Mouse (Mus musculus): ENCODE results near the gene Acvr1b. TPM values are rescaled to one million over a fixed set of nuclear protein-coding genes. Genes with fewer than 3 reads are reported as not detected.

The Acvr1b gene
- polyA plus RNA-seq, 1 experiment from 2014 or later = 30.0 TPM

DNA sequence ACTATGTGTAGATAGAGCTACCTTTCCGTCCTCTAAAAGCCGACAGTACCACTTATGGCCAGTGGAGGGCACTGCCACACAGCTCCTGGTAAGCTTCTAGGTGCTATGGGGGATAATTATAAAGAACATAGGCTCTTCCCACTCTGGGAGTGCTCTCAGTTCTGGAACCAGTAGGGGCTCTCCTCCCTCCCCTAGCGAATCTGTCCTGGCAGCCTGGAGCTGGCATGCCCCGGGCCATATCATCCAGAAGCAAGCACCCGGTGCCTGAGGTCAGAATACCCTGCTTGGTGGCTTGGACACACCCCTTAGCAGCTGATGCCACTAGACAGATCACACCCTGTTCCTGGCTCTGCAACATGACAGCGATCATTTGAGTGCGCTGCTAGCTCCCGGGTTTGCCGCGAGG is 66.9 kb downstream of the Acvr1b start:
- Histone ChIP-seq H3K4me3 (replicated peaks; ENCODE audit: low read length) (no peak overlapping the region), H3K27ac (no peak overlapping the region), H3K9me3 (ENCODE audit: control insufficient read depth, low read length) (no peaks in the 10 kb centered on the region), H3K4me2 (replicated peaks) (peak overlapping the region; percentile 29), H3K4me1 (replicated peaks; ENCODE audit: control insufficient read depth, insufficient read depth, low read length) (0 out of 2 replicates have a peak, but pooled peaks cover under 1% of the 10 kb centered on the region), H3K27me3 (ENCODE audit: control insufficient read depth, insufficient read depth, low read length) (no peaks in the 10 kb centered on the region), H3K9ac (no peak overlapping the region; the same call in 1 of the 2 replicates), H3K36me3 (replicated peaks; ENCODE audit: control insufficient read depth, insufficient read depth) (no peaks in the 10 kb centered on the region)
- 13% methylated on average over 10 of the region's 10 CpGs for WGBS
- ATAC-seq (ENCODE audit: low FRiP score) (peak; percentile 57; the same call in 1 of the 2 replicates), DNase-seq (ENCODE audit: low spot score) (peak; percentile 89)

DNA sequence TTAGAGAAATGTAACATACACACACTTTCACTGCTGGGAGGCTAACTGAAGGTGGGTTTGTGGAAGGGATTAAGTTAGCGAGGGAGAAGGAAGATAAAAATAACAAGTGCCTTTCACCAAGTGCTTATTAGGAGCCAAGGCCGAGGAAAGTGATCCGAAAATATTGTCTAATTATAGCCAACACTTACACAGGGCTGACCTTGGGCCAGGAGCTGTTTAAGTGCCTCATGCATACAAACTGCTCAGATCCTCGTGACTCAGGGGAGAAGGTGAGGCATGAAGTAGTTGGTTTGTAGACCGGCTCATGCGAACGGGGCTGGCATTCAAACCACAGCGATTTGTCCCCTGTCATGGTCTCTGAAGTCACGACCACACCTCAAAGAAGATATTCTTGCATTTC is 67.4 kb downstream of the Acvr1b start:
- H3K4me3 ChIP-seq (replicated peaks; ENCODE audit: low read length) = no peak overlapping the region
- H3K27me3 ChIP-seq (ENCODE audit: control insufficient read depth, insufficient read depth, low read length) = no peaks in the 10 kb centered on the region
- ATAC-seq (ENCODE audit: low FRiP score) = no peak
- no peak overlapping the region for H3K27ac ChIP-seq
- no peaks in the 10 kb centered on the region for H3K4me1 ChIP-seq (replicated peaks; ENCODE audit: control insufficient read depth, insufficient read depth, low read length)
- WGBS = 72% methylated on average over 9 of the region's 9 CpGs
- no peaks in the 10 kb centered on the region for H3K36me3 ChIP-seq (replicated peaks; ENCODE audit: control insufficient read depth, insufficient read depth)
- H3K9ac ChIP-seq = no peak overlapping the region; the same call in 1 of the 2 replicates
- DNase-seq (ENCODE audit: low spot score) = no peak
- H3K9me3 ChIP-seq (ENCODE audit: control insufficient read depth, low read length) = no peaks in the 10 kb centered on the region
- H3K4me2 ChIP-seq (replicated peaks) = peak overlapping the region; percentile 29; the same call in 1 of the 2 replicates

DNA sequence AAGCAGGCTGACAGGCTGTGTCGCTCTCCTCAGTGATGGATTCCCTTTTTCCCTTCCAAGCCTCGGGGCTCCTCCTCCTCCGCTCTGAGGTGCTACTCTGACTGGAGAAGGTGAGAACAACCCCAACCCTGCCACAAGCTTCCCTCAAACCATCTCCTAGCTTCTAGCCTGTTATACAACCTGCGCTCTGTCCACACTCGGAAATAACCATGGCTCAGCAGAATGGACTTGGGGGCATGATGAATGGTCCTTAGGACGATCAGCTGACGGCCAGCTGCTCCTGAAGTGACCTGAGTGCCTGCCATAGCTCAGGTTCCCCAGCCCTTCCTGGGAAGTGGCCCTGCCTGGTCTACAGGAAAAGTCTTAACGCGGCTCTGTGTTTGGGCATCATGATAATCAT is 68.0 kb downstream of the Acvr1b start:
- DNase-seq (ENCODE audit: low spot score) (no peak), ATAC-seq (ENCODE audit: low FRiP score) (no peak)
- Histone ChIP-seq H3K4me3 (replicated peaks; ENCODE audit: low read length) (no peak overlapping the region), H3K9me3 (ENCODE audit: control insufficient read depth, low read length) (no peaks in the 10 kb centered on the region), H3K9ac (no peak overlapping the region), H3K36me3 (replicated peaks; ENCODE audit: control insufficient read depth, insufficient read depth) (no peaks in the 10 kb centered on the region), H3K4me1 (replicated peaks; ENCODE audit: control insufficient read depth, insufficient read depth, low read length) (peaks cover 3% of the 10 kb centered on the region), H3K27me3 (ENCODE audit: control insufficient read depth, insufficient read depth, low read length) (no peaks in the 10 kb centered on the region), H3K4me2 (replicated peaks) (no peak overlapping the region), H3K27ac (no peak overlapping the region)
- WGBS = 75% methylated on average over 9 of the region's 9 CpGs

DNA sequence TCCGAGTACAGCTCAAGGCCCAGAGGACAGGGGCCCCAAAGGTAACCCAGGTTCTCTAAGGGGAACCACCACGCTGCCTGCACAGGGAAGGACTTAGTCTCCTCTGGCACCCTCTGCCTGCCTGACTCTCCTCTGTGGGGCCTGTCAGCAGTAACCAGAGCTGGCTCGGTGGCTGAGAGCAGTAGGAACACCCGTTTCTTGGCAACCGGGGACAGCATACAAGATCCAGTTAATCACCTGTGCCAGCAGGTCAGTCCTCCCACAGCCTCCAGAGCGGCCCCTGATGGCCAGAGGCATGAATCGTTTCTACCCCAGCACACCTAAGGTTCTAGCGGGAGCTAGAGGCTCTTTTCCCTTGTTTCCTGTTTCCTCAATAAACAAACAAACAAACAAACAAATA is 68.8 kb downstream of the Acvr1b start:
- 20% methylated on average over 8 of the region's 8 CpGs for WGBS
- H3K36me3 ChIP-seq (replicated peaks; ENCODE audit: control insufficient read depth, insufficient read depth) = no peaks in the 10 kb centered on the region
- H3K4me1 ChIP-seq (replicated peaks; ENCODE audit: control insufficient read depth, insufficient read depth, low read length) = peaks cover 7% of the 10 kb centered on the region
- no peak overlapping the region for H3K4me3 ChIP-seq (replicated peaks; ENCODE audit: low read length)
- ATAC-seq (ENCODE audit: low FRiP score) = no peak
- H3K9me3 ChIP-seq (ENCODE audit: control insufficient read depth, low read length) = no peaks in the 10 kb centered on the region
- no peak overlapping the region for H3K4me2 ChIP-seq (replicated peaks)
- no peak for DNase-seq (ENCODE audit: low spot score)
- no peak overlapping the region for H3K27ac ChIP-seq
- no peaks in the 10 kb centered on the region for H3K27me3 ChIP-seq (ENCODE audit: control insufficient read depth, insufficient read depth, low read length)
- H3K9ac ChIP-seq = no peak overlapping the region

DNA sequence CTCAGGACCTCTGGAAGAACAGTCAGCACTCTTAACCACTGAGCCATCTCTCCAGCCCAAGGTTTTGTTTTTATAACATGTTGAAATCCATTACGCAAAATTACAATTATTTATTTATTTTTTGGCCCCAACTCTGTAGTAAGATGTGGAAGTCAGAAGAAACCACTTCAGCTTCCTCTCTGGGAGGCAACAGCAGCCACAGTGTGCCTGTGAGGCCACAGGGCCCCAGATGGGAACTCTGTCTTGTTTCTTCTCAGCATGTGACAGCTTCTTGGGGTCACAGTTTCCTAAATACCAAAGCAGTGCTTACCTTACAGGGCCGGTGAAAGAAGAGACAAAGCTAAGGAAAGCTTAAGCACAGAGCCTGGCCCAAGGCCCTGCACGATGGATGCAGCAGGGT is 70.1 kb downstream of the Acvr1b start:
- Histone ChIP-seq H3K36me3 (replicated peaks; ENCODE audit: control insufficient read depth, insufficient read depth) (no peaks in the 10 kb centered on the region), H3K27me3 (ENCODE audit: control insufficient read depth, insufficient read depth, low read length) (no peaks in the 10 kb centered on the region), H3K9ac (no peak overlapping the region), H3K4me1 (replicated peaks; ENCODE audit: control insufficient read depth, insufficient read depth, low read length) (peaks cover 7% of the 10 kb centered on the region), H3K9me3 (ENCODE audit: control insufficient read depth, low read length) (no peaks in the 10 kb centered on the region), H3K27ac (no peak overlapping the region), H3K4me3 (replicated peaks; ENCODE audit: low read length) (no peak overlapping the region), H3K4me2 (replicated peaks) (no peak overlapping the region)
- ATAC-seq (ENCODE audit: low FRiP score) = no peak
- 64% methylated on average over 3 of the region's 3 CpGs for WGBS
- no peak for DNase-seq (ENCODE audit: low spot score)

DNA sequence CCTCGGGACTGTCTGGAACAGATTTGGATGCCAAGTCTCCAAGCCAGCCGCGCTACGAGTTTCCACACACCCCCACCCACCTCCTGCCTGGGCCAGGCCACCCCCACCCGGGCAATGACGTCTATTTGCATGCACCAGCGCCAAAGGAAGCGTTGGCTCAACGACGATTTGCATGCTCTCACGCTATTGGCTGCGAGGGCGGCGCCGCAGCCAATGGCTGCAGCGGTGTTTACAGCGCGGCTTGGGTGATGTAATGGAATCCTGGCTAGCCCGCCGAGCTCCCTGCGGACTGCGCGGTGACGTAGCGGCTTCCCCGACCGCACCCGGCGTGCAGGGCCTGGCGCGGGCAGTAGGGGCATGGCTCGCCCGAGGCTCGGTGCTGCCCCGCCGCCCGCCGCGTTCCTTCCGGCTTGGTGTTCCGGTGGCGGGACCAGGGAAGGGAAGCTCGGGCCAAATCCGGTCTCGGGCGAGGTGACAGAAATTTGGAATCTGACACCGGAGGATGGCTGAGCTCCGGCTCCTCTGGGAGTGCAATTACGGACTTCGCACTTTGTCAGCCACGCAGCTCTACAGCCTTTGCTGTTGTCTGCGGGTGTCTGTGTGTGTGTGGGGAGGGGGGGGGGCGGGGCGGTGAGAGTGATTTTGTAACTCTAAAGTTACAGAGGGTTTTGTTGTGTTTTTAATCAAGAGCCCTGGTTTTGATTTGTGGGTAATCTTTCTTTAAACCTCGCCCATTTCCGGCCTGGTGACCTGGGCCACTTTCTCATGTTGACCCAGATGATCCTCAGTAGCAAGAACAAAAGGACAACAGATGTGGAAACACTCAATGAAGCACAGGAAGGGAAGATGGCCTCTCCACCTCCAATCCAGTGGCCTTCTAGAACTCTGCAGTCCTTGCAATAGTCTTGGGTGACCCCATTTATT is 72.6 kb downstream of the Acvr1b start:
- no peaks in the 10 kb centered on the region for H3K9me3 ChIP-seq (ENCODE audit: control insufficient read depth, low read length)
- H3K4me1 ChIP-seq (replicated peaks; ENCODE audit: control insufficient read depth, insufficient read depth, low read length) = peaks cover 7% of the 10 kb centered on the region
- no peaks in the 10 kb centered on the region for H3K36me3 ChIP-seq (replicated peaks; ENCODE audit: control insufficient read depth, insufficient read depth)
- peak overlapping the region; percentile 74 for H3K9ac ChIP-seq
- H3K4me2 ChIP-seq (replicated peaks) = peak overlapping the region; percentile 63
- ATAC-seq (ENCODE audit: low FRiP score) (peak; percentile 98), DNase-seq (ENCODE audit: low spot score) (peak; percentile 97)
- H3K27me3 ChIP-seq (ENCODE audit: control insufficient read depth, insufficient read depth, low read length) = no peaks in the 10 kb centered on the region
- peak overlapping the region; percentile 87 for H3K27ac ChIP-seq
- H3K4me3 ChIP-seq (replicated peaks; ENCODE audit: low read length) = peak overlapping the region; percentile 54
- WGBS = 2% methylated on average over 56 of the region's 56 CpGs

DNA sequence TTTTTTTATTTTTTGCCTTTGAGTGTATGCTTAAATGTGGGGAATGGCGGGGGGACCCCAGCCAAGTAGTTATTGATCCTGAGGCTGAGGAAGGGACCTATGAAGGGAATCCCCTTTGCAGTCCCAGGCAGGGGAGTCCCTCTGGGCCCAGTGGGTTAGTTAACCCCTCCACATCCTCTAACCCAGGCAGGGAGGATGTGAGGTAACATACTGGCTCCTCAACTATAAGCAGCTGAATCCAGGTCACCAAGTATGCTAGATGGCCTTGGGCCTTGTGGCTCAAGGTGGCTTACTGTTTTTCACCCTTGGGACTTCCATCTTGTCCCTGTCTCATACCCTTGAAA is 73.3 kb downstream of the Acvr1b start:
- Histone ChIP-seq H3K9me3 (ENCODE audit: control insufficient read depth, low read length) (no peaks in the 10 kb centered on the region), H3K4me2 (replicated peaks) (peak overlapping the region; percentile 63), H3K36me3 (replicated peaks; ENCODE audit: control insufficient read depth, insufficient read depth) (no peaks in the 10 kb centered on the region), H3K4me3 (replicated peaks; ENCODE audit: low read length) (peak overlapping the region; percentile 54), H3K27me3 (ENCODE audit: control insufficient read depth, insufficient read depth, low read length) (no peaks in the 10 kb centered on the region), H3K4me1 (replicated peaks; ENCODE audit: control insufficient read depth, insufficient read depth, low read length) (peaks cover 7% of the 10 kb centered on the region), H3K27ac (no peak overlapping the region; the same call in 1 of the 2 replicates), H3K9ac (peak overlapping the region; percentile 74; the same call in 1 of the 2 replicates)
- DNase-seq (ENCODE audit: low spot score) (no peak), ATAC-seq (ENCODE audit: low FRiP score) (no peak)
- 87% methylated on average over 1 of the region's 1 CpGs for WGBS

DNA sequence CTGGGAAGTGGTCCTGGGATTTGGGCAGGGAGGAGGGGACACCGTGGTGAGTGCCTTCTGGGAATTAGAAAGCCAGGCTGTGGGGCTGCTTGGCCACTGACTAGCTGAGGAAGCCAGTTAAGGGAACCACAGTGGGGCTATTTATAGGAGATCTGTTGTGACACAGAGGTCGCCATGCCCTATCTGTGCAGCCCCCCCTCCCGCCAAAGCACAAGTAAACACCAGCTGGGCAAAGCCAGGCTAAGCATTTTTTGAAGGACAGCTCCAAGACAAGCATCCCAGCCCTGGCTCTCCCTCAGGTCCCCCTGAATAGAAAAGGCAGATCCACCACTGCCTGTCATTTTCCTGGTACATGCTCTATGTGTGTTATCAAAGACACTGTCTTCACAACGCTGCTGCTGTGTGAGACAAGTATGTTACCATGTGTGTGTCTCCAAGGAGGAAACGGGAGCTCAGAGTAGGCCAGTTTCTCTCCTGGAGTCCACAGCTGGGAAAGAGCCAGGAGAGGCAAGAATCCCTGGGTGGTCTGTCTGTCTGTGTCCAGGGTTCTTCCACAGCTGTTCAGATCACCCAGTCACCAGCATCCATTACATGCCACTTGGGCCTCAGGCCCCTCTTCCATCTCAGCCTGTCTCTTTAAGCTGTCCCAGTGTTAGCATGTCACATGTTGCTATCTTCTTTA is 74.3 kb downstream of the Acvr1b start:
- no peaks in the 10 kb centered on the region for H3K27me3 ChIP-seq (ENCODE audit: control insufficient read depth, insufficient read depth, low read length)
- ATAC-seq (ENCODE audit: low FRiP score) (no peak), DNase-seq (ENCODE audit: low spot score) (no peak)
- H3K9me3 ChIP-seq (ENCODE audit: control insufficient read depth, low read length) = no peaks in the 10 kb centered on the region
- H3K4me3 ChIP-seq (replicated peaks; ENCODE audit: low read length) = no peak overlapping the region
- WGBS = 65% methylated on average over 5 of the region's 5 CpGs
- no peaks in the 10 kb centered on the region for H3K36me3 ChIP-seq (replicated peaks; ENCODE audit: control insufficient read depth, insufficient read depth)
- no peak overlapping the region for H3K27ac ChIP-seq
- H3K4me2 ChIP-seq (replicated peaks) = no peak overlapping the region
- H3K9ac ChIP-seq = no peak overlapping the region
- H3K4me1 ChIP-seq (replicated peaks; ENCODE audit: control insufficient read depth, insufficient read depth, low read length) = peaks cover 7% of the 10 kb centered on the region

DNA sequence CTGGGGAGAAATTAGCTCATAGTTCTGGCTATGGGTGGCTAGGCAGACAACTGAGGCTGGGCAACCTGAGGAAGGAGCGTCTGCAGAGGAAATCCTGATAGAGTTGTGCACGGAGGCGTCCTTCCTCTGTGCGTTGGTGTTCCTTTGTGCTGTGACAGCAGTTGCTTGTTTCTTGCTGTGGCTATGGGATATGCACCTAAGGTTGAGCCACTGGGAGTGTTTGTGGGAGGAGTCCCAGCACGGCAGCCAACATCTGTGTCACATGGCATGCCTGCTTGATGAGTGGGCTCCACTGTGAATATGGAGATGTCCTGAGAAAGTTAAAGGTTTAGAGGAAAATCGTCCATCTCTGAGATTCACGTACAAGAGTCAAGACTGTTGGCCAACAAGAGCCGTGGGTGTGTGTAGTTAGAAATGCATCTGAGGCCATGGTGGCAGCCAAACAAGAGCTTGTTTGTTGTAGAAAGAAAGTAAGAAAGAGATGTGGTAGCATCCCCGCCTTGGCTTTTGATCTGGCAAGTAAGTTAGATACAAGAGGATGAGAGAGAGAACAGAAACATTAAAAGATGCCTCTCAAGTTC is 76.4 kb downstream of the Acvr1b start:
- Histone ChIP-seq H3K4me3 (replicated peaks; ENCODE audit: low read length) (no peak overlapping the region), H3K4me1 (replicated peaks; ENCODE audit: control insufficient read depth, insufficient read depth, low read length) (peaks cover 15% of the 10 kb centered on the region), H3K27me3 (ENCODE audit: control insufficient read depth, insufficient read depth, low read length) (no peaks in the 10 kb centered on the region), H3K36me3 (replicated peaks; ENCODE audit: control insufficient read depth, insufficient read depth) (no peaks in the 10 kb centered on the region), H3K4me2 (replicated peaks) (no peak overlapping the region), H3K27ac (no peak overlapping the region), H3K9ac (no peak overlapping the region), H3K9me3 (ENCODE audit: control insufficient read depth, low read length) (no peaks in the 10 kb centered on the region)
- ATAC-seq (ENCODE audit: low FRiP score) (no peak), DNase-seq (ENCODE audit: low spot score) (peak; percentile 19)
- WGBS = 81% methylated on average over 9 of the region's 9 CpGs
